Mouse (Mus musculus) limb, embryonic 15.5 days (tissue): ENCODE measurements around the gene Bax. TPM values are rescaled to one million over a fixed set of nuclear protein-coding genes. Genes with fewer than 3 reads are reported as not detected.
A peak's percentile ranks its signal among the peaks of the same experiment; 100 is the strongest.

Experiments used
- ATAC-seq: fragments of 200-750 bp; cut with Nextera tagmentation; 2 replicates; pipeline ENCODE4 v1.8.0; 2017; ENCODE audit warnings: low read depth, moderate TSS enrichment; ENCODE audit not compliant: insufficient number of reproducible peaks, low FRiP score, low TSS enrichment
- H3K27ac ChIP-seq: fragments of 300-500 bp; sonication (generic); 2 replicates; pipeline ENCODE4 v1.5.1; 2015; ENCODE audit warnings: moderate library complexity, mild to moderate bottlenecking, inconsistent platforms
- H3K27me3 ChIP-seq: fragments of 300-500 bp; sonication (generic); 2 replicates; pipeline ENCODE4 v1.6.1; 2015; ENCODE audit warnings: inconsistent platforms
- H3K36me3 ChIP-seq: fragments of 300-500 bp; sonication (generic); 2 replicates; pipeline ENCODE4 v1.6.1; 2015; ENCODE audit warnings: inconsistent platforms
- H3K4me1 ChIP-seq: fragments of 300-500 bp; sonication (generic); 2 replicates; pipeline ENCODE4 v1.6.1; 2015; ENCODE audit warnings: inconsistent platforms
- H3K4me2 ChIP-seq: fragments of 300-500 bp; sonication (generic); 2 replicates; pipeline ENCODE4 v1.6.1; 2015; ENCODE audit warnings: mild to moderate bottlenecking, inconsistent platforms
- H3K4me3 ChIP-seq: fragments of 300-500 bp; sonication (generic); 2 replicates; pipeline ENCODE4 v1.5.1; 2015; ENCODE audit warnings: mild to moderate bottlenecking, inconsistent platforms
- H3K9ac ChIP-seq: fragments of 300-500 bp; sonication (generic); 2 replicates; pipeline ENCODE4 v1.6.1; 2015; ENCODE audit warnings: inconsistent platforms
- H3K9me3 ChIP-seq: fragments of 300-500 bp; sonication (generic); 2 replicates; pipeline ENCODE4 v1.6.1; 2016; ENCODE audit warnings: inconsistent platforms
- WGBS: fragments of 180-500 bp; shearing (Covaris S2); methylation state at CpG from one replicate; pipeline ENCODE4 v1.1.7; 2015; 5-methylcytosine and 5-hydroxymethylcytosine counted together
- polyA plus RNA-seq: library from polyadenylated mRNA; unstranded; fragments of >200 nt; fragmentation: Nextera tagmentation; extraction: Ambion mirVana; gene quantifications from 2 replicates; pipeline ENCODE4 v1.2.1, GENCODE M21; 2015

Gene Bax
- 145 and 146 TPM in 2 replicates for polyA plus RNA-seq

DNA sequence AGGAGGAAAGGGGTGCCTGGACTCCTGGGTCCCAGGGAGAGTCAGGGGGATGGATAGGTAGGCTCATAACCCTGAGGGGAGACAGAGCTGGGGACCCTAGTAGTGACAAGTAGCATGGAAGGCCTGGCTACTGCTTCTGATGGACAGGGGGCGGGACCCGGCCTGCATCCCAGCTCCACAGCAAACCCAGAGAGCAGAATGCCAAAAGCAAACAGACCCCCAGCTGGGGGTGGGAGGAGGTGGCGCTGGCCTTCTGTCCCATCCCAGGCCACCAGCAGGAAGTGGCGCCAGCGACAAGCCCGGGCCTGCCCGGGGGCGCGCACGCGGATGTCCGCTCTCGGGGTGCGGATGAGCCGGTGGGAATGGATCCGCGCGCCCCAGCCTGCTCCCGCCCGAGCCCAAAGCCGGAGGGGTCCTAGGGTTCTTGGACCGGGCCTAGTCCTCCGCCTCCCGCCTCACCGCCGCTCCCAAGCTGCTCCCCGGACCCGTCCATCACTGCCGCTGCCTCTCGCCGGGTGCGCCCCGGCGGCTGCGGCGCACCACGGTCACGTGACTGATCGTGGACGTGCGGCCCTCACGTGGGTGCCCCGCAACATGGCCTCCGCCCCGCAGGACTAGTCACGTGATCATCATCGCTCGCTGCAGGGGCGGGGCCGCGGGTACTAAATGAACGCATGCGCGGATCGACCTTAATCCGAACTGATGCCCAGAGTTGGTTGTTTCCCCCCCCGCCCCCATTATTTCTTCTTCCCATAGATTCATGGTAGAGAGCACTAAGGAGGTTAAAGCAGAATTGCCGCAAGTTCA lies at the start of gene Bax:
Gene Bax (minus strand): TSS at position 616 of the 807 bp plus-strand sequence.
- Histone ChIP-seq H3K27me3 (no peaks in the 10 kb centered on the region), H3K9me3 (no peaks in the 10 kb centered on the region), H3K36me3 (peaks cover 39% of the 10 kb centered on the region), H3K9ac (peak within 1 kb of the TSS; percentile 65), H3K4me2 (peak within 1 kb of the TSS; percentile 85), H3K4me3 (peak within 1 kb of the TSS; percentile 65), H3K4me1 (peaks cover 26% of the 10 kb centered on the region), H3K27ac (peak within 1 kb of the TSS; percentile 22)
- ATAC-seq: peak; percentile 76
- WGBS: under 1% methylated on average over 52 of the region's 58 CpGs

DNA sequence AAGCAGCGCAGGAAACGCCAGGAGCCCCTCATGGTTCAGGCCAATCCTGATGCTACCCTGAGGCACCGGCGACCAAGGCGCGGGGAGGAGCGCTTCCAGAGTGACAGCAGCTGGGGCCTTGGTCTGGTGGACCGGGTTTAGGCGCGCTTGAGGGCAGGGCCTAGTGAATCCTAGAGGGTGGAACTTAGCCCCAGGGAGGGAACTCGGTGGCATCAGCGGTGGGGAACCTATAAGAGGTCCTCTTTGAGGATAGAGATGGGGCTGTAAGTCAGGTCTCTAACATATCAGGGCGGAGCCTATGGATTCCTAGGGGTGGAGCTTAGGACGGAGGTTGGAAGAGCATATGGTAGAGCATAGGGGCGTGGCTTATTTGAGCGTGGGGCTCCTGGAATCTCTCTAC lies 48.7 kb upstream of the Bax start:
- H3K27me3 ChIP-seq: no peaks in the 10 kb centered on the region
- no peaks in the 10 kb centered on the region for H3K36me3 ChIP-seq
- ATAC-seq: 0 out of 2 replicates have a peak, but pooled peaks have one; percentile 5
- no peak overlapping the region for H3K9ac ChIP-seq
- WGBS: 21% methylated on average over 16 of the region's 16 CpGs
- peak overlapping the region; percentile 33 for H3K4me2 ChIP-seq
- peaks cover 11% of the 10 kb centered on the region for H3K4me1 ChIP-seq
- no peaks in the 10 kb centered on the region for H3K9me3 ChIP-seq
- no peak overlapping the region for H3K4me3 ChIP-seq
- peak overlapping the region; percentile 0; the same call in 1 of the 2 replicates for H3K27ac ChIP-seq

- ATAC-seq: no peak
- H3K27ac ChIP-seq: no peak overlapping the region
- no peaks in the 10 kb centered on the region for H3K36me3 ChIP-seq
- peaks cover 11% of the 10 kb centered on the region for H3K4me1 ChIP-seq
- H3K9me3 ChIP-seq: no peaks in the 10 kb centered on the region
- no peak overlapping the region for H3K4me2 ChIP-seq
- no peak overlapping the region for H3K4me3 ChIP-seq
- H3K9ac ChIP-seq: no peak overlapping the region
- H3K27me3 ChIP-seq: no peaks in the 10 kb centered on the region
- 81% methylated on average over 7 of the region's 7 CpGs for WGBS
Measured at GRCm38 (mm10) chr7:45514411-45514810, 47.7 kb upstream of the Bax start.

DNA sequence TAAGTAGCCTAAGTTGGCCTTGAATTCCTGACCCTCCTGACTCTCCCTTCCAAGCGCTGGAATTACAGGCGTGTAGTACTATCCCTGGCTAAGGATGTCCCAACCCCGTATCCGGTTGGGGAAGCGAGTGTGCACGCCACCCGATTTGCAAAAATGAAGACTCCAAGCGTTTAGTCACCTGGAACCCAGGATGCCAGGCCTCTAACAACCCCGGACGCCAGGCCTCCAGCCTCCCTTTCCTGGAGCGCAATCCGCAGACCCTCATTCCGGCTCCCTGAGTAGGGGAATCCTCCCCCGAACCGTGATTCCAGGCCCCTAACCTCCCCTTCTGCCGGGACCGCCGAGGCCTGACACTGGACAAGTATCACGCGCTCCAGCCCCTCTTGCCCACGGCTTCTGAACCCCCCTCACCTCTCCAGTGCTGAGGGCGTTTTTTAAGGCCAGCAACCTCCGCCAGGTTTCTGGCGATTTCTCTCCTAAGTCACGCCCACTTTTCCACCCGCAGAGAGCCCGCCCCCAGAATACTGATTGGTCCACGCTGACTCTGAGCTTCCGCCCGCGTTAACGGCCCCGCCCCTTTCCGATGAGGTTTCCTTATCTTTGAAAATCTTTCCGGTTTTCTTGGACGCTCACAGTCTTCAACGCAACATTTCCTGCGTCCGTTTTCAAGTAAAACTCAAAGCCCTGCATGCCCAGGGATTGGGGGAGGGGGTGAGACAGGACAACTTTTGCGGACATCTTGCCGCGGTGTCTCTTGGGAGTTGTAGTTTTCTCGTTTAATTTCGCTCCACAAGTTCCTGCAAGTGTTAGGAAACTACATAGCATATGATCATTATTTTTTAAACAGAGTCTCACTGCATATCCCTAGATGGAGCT lies 43.5 kb upstream of the Bax start, which contains the start of gene Nucb1:
Gene Nucb1 (minus strand): TSS at position 495 of the 876 bp plus-strand sequence.
- WGBS: under 1% methylated on average over 44 of the region's 44 CpGs
- H3K9me3 ChIP-seq: no peaks in the 10 kb centered on the region

GRCm38 (mm10) chr7:45509181-45509882 lies 42.6 kb upstream of the Bax start:
- H3K27me3 ChIP-seq: no peaks in the 10 kb centered on the region
- H3K4me1 ChIP-seq: peaks cover 20% of the 10 kb centered on the region
- 17% methylated on average over 19 of the region's 19 CpGs for WGBS
- H3K9ac ChIP-seq: peak overlapping the region; percentile 75
- no peak for ATAC-seq
- peak overlapping the region; percentile 76 for H3K4me3 ChIP-seq
- peaks cover 29% of the 10 kb centered on the region for H3K36me3 ChIP-seq
- H3K4me2 ChIP-seq: peak overlapping the region; percentile 91
- H3K9me3 ChIP-seq: no peaks in the 10 kb centered on the region
- H3K27ac ChIP-seq: peak overlapping the region; percentile 97

More for the DNA sequence above, 43.5 kb upstream of the Bax start, which contains the start of gene Nucb1:
- Histone ChIP-seq H3K9ac (peak within 1 kb of the TSS; percentile 75), H3K27ac (peak within 1 kb of the TSS; percentile 97), H3K27me3 (no peaks in the 10 kb centered on the region), H3K4me1 (peaks cover 20% of the 10 kb centered on the region), H3K4me3 (peak within 1 kb of the TSS; percentile 76), H3K36me3 (peaks cover 26% of the 10 kb centered on the region), H3K4me2 (peak within 1 kb of the TSS; percentile 91)
- ATAC-seq: peak; percentile 87

DNA sequence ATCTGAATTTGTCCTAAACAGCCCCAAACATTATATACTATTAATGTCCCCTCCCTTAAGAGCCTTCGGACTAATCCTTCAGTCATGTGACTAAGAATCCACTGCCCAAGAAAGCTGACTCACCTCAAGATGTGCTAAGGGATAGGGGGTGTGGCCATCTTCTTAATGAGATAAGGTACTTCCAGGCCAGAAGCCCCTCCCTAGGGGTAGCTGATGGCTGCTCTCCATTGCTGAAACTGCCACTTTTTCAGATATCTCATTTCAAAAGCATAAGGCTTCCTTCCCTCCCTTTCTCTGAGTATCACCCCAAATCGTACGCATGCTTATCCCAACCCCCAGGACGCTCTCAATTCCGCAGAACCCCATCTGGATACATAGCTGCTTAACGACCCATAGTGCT lies 41.9 kb upstream of the Bax start:
- no peaks in the 10 kb centered on the region for H3K27me3 ChIP-seq
- peak overlapping the region; percentile 75; the same call in 1 of the 2 replicates for H3K9ac ChIP-seq
- peaks cover 20% of the 10 kb centered on the region for H3K4me1 ChIP-seq
- peak overlapping the region; percentile 97; the same call in 1 of the 2 replicates for H3K27ac ChIP-seq
- peak overlapping the region; percentile 91; the same call in 1 of the 2 replicates for H3K4me2 ChIP-seq
- H3K9me3 ChIP-seq: no peaks in the 10 kb centered on the region
- 70% methylated on average over 6 of the region's 6 CpGs for WGBS
- ATAC-seq: no peak
- H3K4me3 ChIP-seq: peak overlapping the region; percentile 76; the same call in 1 of the 2 replicates
- H3K36me3 ChIP-seq: peaks cover 29% of the 10 kb centered on the region

GRCm38 (mm10) chr7:45507583-45507982 lies 40.9 kb upstream of the Bax start:
- Histone ChIP-seq H3K4me3 (no peak overlapping the region), H3K4me1 (peaks cover 20% of the 10 kb centered on the region), H3K27me3 (no peaks in the 10 kb centered on the region), H3K36me3 (peaks cover 38% of the 10 kb centered on the region), H3K27ac (no peak overlapping the region), H3K4me2 (no peak overlapping the region), H3K9ac (no peak overlapping the region), H3K9me3 (no peaks in the 10 kb centered on the region)
- WGBS: 85% methylated on average over 6 of the region's 6 CpGs
- no peak for ATAC-seq

- 96% methylated on average over 6 of the region's 6 CpGs for WGBS
- no peaks in the 10 kb centered on the region for H3K9me3 ChIP-seq
- H3K4me3 ChIP-seq: no peak overlapping the region
- no peak overlapping the region for H3K9ac ChIP-seq
- peaks cover 95% of the 10 kb centered on the region for H3K36me3 ChIP-seq
- no peaks in the 10 kb centered on the region for H3K4me1 ChIP-seq
- H3K4me2 ChIP-seq: no peak overlapping the region
- H3K27me3 ChIP-seq: no peaks in the 10 kb centered on the region
- no peak overlapping the region for H3K27ac ChIP-seq
- ATAC-seq: no peak
Measured at GRCm38 (mm10) chr7:45498427-45498826, 31.7 kb upstream of the Bax start.

- no peak overlapping the region for H3K9ac ChIP-seq
Measured at GRCm38 (mm10) chr7:45494548-45494947, 27.9 kb upstream of the Bax start.

DNA sequence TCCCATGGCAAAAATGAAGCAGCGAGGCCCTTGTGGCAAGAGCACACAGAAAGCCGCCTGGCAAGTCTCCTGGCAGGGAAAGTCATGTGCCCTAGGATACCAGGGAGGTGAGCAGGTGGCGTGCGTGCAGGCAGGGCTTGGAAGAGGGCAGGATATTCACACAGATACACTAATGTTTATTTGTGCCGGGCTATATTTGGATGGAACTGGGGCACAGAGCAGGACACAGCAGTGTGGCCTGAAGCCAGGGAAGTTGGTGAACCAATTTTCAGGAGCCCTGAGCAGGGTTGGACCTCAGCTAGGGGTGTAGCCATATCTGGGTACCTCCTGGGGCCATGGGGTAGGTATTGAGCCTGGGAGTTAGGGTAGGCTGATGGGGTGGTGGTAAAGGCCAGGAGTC lies 26.3 kb upstream of the Bax start:
- Histone ChIP-seq H3K4me3 (no peak overlapping the region), H3K4me2 (no peak overlapping the region), H3K9me3 (no peaks in the 10 kb centered on the region), H3K36me3 (peaks cover 57% of the 10 kb centered on the region), H3K4me1 (peaks cover 16% of the 10 kb centered on the region), H3K27ac (no peak overlapping the region; the same call in 1 of the 2 replicates), H3K27me3 (no peaks in the 10 kb centered on the region), H3K9ac (no peak overlapping the region)
- no peak for ATAC-seq
- WGBS: 92% methylated on average over 5 of the region's 5 CpGs

More at GRCm38 (mm10) chr7:45494548-45494947, 27.9 kb upstream of the Bax start:
- no peak for ATAC-seq
- Histone ChIP-seq H3K36me3 (peaks cover 72% of the 10 kb centered on the region), H3K27ac (no peak overlapping the region), H3K27me3 (no peaks in the 10 kb centered on the region), H3K9me3 (no peaks in the 10 kb centered on the region), H3K4me1 (peaks cover 7% of the 10 kb centered on the region; the same call in 1 of the 2 replicates), H3K4me3 (no peak overlapping the region), H3K4me2 (no peak overlapping the region)
- 81% methylated on average over 9 of the region's 9 CpGs for WGBS

DNA sequence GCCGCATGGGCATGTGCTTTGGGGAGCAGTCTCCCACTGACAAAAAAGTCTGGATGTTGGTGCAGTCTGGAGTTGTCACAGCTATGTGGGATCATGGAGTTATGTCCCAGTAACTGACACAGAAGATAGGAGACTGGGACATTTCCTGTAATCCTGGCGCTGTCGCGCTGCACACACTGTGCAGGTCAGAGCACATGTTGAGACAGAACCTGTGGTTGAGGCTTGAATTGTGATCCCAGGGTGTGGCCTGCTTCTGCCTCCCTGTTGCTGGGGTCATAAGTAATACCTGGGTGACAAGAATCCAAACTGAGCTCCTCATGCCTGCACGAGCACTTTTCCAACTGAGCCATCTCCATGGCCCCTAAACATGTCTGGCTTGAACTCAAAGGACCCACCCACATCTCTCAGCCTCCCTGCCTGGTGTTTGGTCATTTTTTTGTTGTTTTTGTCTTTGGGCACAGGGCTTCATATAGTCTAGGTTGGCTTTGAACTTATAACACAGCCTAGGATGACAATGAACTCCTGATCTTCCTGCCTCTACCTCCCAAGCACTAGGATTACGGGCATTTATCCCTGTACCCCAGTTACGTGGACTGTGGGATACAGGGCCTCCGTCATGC lies 25.6 kb upstream of the Bax start:
- no peak overlapping the region for H3K27ac ChIP-seq
- H3K36me3 ChIP-seq: peaks cover 51% of the 10 kb centered on the region
- H3K9ac ChIP-seq: no peak overlapping the region
- no peak overlapping the region for H3K4me3 ChIP-seq
- no peaks in the 10 kb centered on the region for H3K9me3 ChIP-seq
- H3K4me2 ChIP-seq: no peak overlapping the region
- H3K4me1 ChIP-seq: peaks cover 19% of the 10 kb centered on the region
- 89% methylated on average over 8 of the region's 8 CpGs for WGBS
- H3K27me3 ChIP-seq: no peaks in the 10 kb centered on the region
- ATAC-seq: no peak
